Mouse (Mus musculus) CH12.LX (cell line): ENCODE measurements around the gene Ankrd11. TPM values are rescaled to one million over a fixed set of nuclear protein-coding genes. Genes with fewer than 3 reads are reported as not detected.

Experiments used
- DNase-seq: peaks from one replicate; pipeline ENCODE4 v3.0.0-alpha.2; 2013; ENCODE audit errors: extremely low read depth
- H3K27ac ChIP-seq: 2 replicates; pipeline ENCODE4 v1.5.1; 2012; ENCODE audit warnings: low read depth, mild to moderate bottlenecking, control low read depth, moderate library complexity; ENCODE audit not compliant: insufficient read depth
- H3K27me3 ChIP-seq: replicated peaks from 2 replicates; pipeline ENCODE3; 2012; ENCODE audit warnings: inconsistent platforms
- H3K36me3 ChIP-seq, 2 experiments: replicated peaks in 1 of 2; 2 replicates each; pipeline versions ENCODE3 to v1.6.1; 2012; ENCODE audit warnings: inconsistent platforms in 1 of 2, low read length in 1 of 2, mild to moderate bottlenecking in 1 of 2, mixed read lengths in 1 of 2, moderate library complexity in 1 of 2; ENCODE audit not compliant: control insufficient read depth in 1 of 2, insufficient read depth in 1 of 2
- H3K4me1 ChIP-seq, 2 experiments: 2 replicates each; pipeline ENCODE4 v1.6.1; 2012; ENCODE audit warnings: inconsistent platforms in 1 of 2, moderate library complexity in 1 of 2; ENCODE audit not compliant: insufficient read depth in 2 of 2, control insufficient read depth in 1 of 2
- H3K4me2 ChIP-seq: 2 replicates; pipeline ENCODE4 v1.6.1; 2012; ENCODE audit warnings: low read depth, mild to moderate bottlenecking, control low read depth; ENCODE audit not compliant: poor library complexity, insufficient read depth, severe bottlenecking
- H3K4me3 ChIP-seq, 3 experiments: fragments of 150-350 bp in 1 of 3; sonication (generic) in 1 of 3; replicated peaks in 1 of 3; 2 replicates each; pipeline versions ENCODE3 to v1.5.1; 2011 to 2012; ENCODE audit warnings: low read depth in 2 of 3, low read length in 2 of 3, mild to moderate bottlenecking in 2 of 3, moderate library complexity in 2 of 3, control low read depth in 1 of 3, improper control_type of control experiment in 1 of 3, inconsistent platforms in 1 of 3, mixed read lengths in 1 of 3; ENCODE audit not compliant: poor library complexity in 1 of 3
- H3K79me2 ChIP-seq: replicated peaks from 2 replicates; pipeline ENCODE4 v1.6.1; 2012; ENCODE audit warnings: mild to moderate bottlenecking, moderate library complexity; ENCODE audit not compliant: control insufficient read depth, poor library complexity, insufficient read depth, severe bottlenecking; ENCODE audit errors: extremely low read depth
- H3K9ac ChIP-seq: 2 replicates; pipeline ENCODE4 v1.6.1; 2012; ENCODE audit warnings: low read depth, mild to moderate bottlenecking, control low read depth, moderate library complexity; ENCODE audit not compliant: insufficient read depth
- H3K9me3 ChIP-seq: replicated peaks from 2 replicates; pipeline ENCODE3; 2012; ENCODE audit warnings: low read length, inconsistent platforms, mixed read lengths
- CHD1 ChIP-seq: IDR thresholded peaks from 2 replicates; pipeline ENCODE4 v1.6.1; 2012; ENCODE audit warnings: low read depth, low read length, improper control_type of control experiment, inconsistent platforms
- CHD2 ChIP-seq: IDR thresholded peaks from 2 replicates; pipeline ENCODE4 v1.6.1; 2011; ENCODE audit warnings: low read length, improper control_type of control experiment
- E2F4 ChIP-seq: IDR thresholded peaks from 2 replicates; pipeline ENCODE4 v1.6.1; 2011; ENCODE audit warnings: low read depth, low read length, improper control_type of control experiment; ENCODE audit not compliant: insufficient replicate concordance
- ELF1 ChIP-seq: IDR thresholded peaks from 2 replicates; pipeline ENCODE4 v1.6.1; 2014; ENCODE audit warnings: low read depth, mild to moderate bottlenecking, inconsistent platforms, low read length, improper control_type of control experiment
- EP300 ChIP-seq: IDR thresholded peaks from 2 replicates; pipeline ENCODE4 v1.6.1; 2011; ENCODE audit warnings: low read length, improper control_type of control experiment
- ETS1 ChIP-seq: conservative IDR thresholded peaks from 2 replicates; pipeline ENCODE4 v1.6.1; 2012; ENCODE audit warnings: low read depth, mild to moderate bottlenecking, inconsistent platforms, low read length, improper control_type of control experiment, moderate library complexity
- GABPA ChIP-seq: IDR thresholded peaks from 2 replicates; pipeline ENCODE4 v1.6.1; 2012; ENCODE audit warnings: low read depth, low read length, improper control_type of control experiment, inconsistent platforms; ENCODE audit not compliant: insufficient replicate concordance
- IRF4 ChIP-seq: IDR thresholded peaks from 2 replicates; pipeline ENCODE4 v1.6.1; 2014; ENCODE audit warnings: low read depth, mild to moderate bottlenecking, inconsistent platforms, low read length, improper control_type of control experiment
- JUN ChIP-seq: IDR thresholded peaks from 2 replicates; pipeline ENCODE4 v1.6.1; 2011; ENCODE audit warnings: low read depth, mild to moderate bottlenecking, low read length, improper control_type of control experiment, moderate library complexity; ENCODE audit not compliant: insufficient read depth
- MAX ChIP-seq: IDR thresholded peaks from 2 replicates; pipeline ENCODE4 v1.6.1; 2011; ENCODE audit warnings: low read length, improper control_type of control experiment
- MAZ ChIP-seq: IDR thresholded peaks from 2 replicates; pipeline ENCODE4 v1.6.1; 2012; ENCODE audit warnings: low read depth, mild to moderate bottlenecking, inconsistent platforms, low read length, improper control_type of control experiment, moderate library complexity
- MXI1 ChIP-seq: IDR thresholded peaks from 2 replicates; pipeline ENCODE4 v1.6.1; 2011; ENCODE audit warnings: mild to moderate bottlenecking, low read depth, low read length, improper control_type of control experiment
- MYC ChIP-seq: IDR thresholded peaks from 2 replicates; pipeline ENCODE4 v1.6.1; 2011; ENCODE audit warnings: low read depth, mild to moderate bottlenecking, improper control_type of control experiment, low read length
- NELFE ChIP-seq: IDR thresholded peaks from 2 replicates; pipeline ENCODE4 v1.6.1; 2011; ENCODE audit warnings: low read depth, low read length, improper control_type of control experiment
- PAX5 ChIP-seq: IDR thresholded peaks from 2 replicates; pipeline ENCODE4 v1.6.1; 2012; ENCODE audit warnings: low read length, inconsistent platforms, mixed read lengths
- POLR2A ChIP-seq: IDR thresholded peaks from 2 replicates; pipeline ENCODE4 v1.6.1; 2011; ENCODE audit warnings: low read depth, mild to moderate bottlenecking, improper control_type of control experiment, low read length
- RAD21 ChIP-seq: IDR thresholded peaks from 2 replicates; pipeline ENCODE4 v1.6.1; 2011; ENCODE audit warnings: low read depth, mild to moderate bottlenecking, low read length, improper control_type of control experiment, moderate library complexity
- RCOR1 ChIP-seq: conservative IDR thresholded peaks from 2 replicates; pipeline ENCODE4 v1.6.1; 2012; ENCODE audit warnings: low read depth, mild to moderate bottlenecking, inconsistent platforms, low read length, improper control_type of control experiment
- SIN3A ChIP-seq: IDR thresholded peaks from 2 replicates; pipeline ENCODE4 v1.6.1; 2012; ENCODE audit warnings: low read length, improper control_type of control experiment, inconsistent platforms
- SMC3 ChIP-seq: IDR thresholded peaks from 2 replicates; pipeline ENCODE4 v1.6.1; 2011; ENCODE audit warnings: low read depth, low read length, improper control_type of control experiment
- UBTF ChIP-seq: IDR thresholded peaks from 2 replicates; pipeline ENCODE4 v1.6.1; 2012; ENCODE audit warnings: low read depth, mild to moderate bottlenecking, inconsistent platforms, low read length, improper control_type of control experiment, moderate library complexity
- USF1 ChIP-seq: IDR thresholded peaks from 2 replicates; pipeline ENCODE4 v1.6.1; 2014; ENCODE audit warnings: low read depth, mild to moderate bottlenecking, inconsistent platforms, low read length, improper control_type of control experiment
- ZNF384 ChIP-seq: IDR thresholded peaks from 2 replicates; pipeline ENCODE4 v1.6.1; 2012; ENCODE audit warnings: low read depth, low read length, improper control_type of control experiment, inconsistent platforms
- dilution Hi-C: fragments of 300-500 bp; cut with MboI; formaldehyde crosslinking; loops from 2 replicates; pipeline ENCODE4 v1.14.3; 2020; ENCODE audit warnings: low sequenced_read_pairs; ENCODE audit not compliant: extremely low pct_unique_long_range_greater_than_20kb, extremely low pct_ligation_motif_present
- in situ Hi-C: fragments of 300-500 bp; cut with MboI; formaldehyde crosslinking; loops from 3 replicates; pipeline ENCODE4 v1.14.3; 2019; ENCODE audit warnings: low sequenced_read_pairs, low pct_ligation_motif_present, low pct_unique_long_range_greater_than_20kb, mixed read lengths
- polyA plus RNA-seq: library from polyadenylated mRNA; unstranded; fragments of >175 nt; gene quantifications from 2 replicates; pipeline ENCODE4 v1.2.1, GENCODE M21; 2012; ENCODE audit warnings: low read depth; ENCODE audit not compliant: insufficient read length
- total RNA-seq, 2 experiments: library from RNA; depleted of rRNA; stranded (reverse); fragments of 300-350 nt in 1 of 2; fragments of >200 nt in 1 of 2; gene quantifications; 2 replicates each; pipeline ENCODE4 v1.2.3; 2012 to 2014

Ankrd11 gene
- total and polyA plus RNA-seq, 3 experiments = 37.4 to 74.9 (median 60.7) TPM

- peaks cover 9 to 55% of the 10 kb centered on the region in 2 experiments for H3K4me1 ChIP-seq
- peaks cover 4 to 27% of the 10 kb centered on the region in 2 experiments for H3K36me3 ChIP-seq
- peak overlapping the region; percentile 59 to 99 (median 95) for H3K4me3 ChIP-seq
- peak overlapping the region; percentile 33; the same call in 1 of the 2 replicates for H3K27ac ChIP-seq
- 0 out of 2 replicates have a peak, but pooled peaks have one; percentile 10 for TF ChIP-seq SIN3A
- no peak for TF ChIP-seq NELFE
- peak overlapping the region; percentile 63 for H3K4me2 ChIP-seq
- dilution Hi-C loops = no loop called here
- in situ Hi-C loops = no loop called here
- H3K9ac ChIP-seq = peak overlapping the region; percentile 99
- peaks cover 82% of the 10 kb centered on the region for H3K79me2 ChIP-seq
- no peak for DNase-seq
- no peaks in the 10 kb centered on the region for H3K27me3 ChIP-seq
- no peaks in the 10 kb centered on the region for H3K9me3 ChIP-seq
These were observed 1.9 kb downstream of the Ankrd11 start for GRCm38 (mm10) chr8:123040110-123040650.

GRCm38 (mm10) chr8:123039376-123040109 is 2.5 kb downstream of the Ankrd11 start:
- Histone ChIP-seq H3K36me3 (peaks cover under 1 to 24% of the 10 kb centered on the region in 2 experiments), H3K9me3 (no peaks in the 10 kb centered on the region), H3K27me3 (no peaks in the 10 kb centered on the region), H3K4me1 (peaks cover 10 to 60% of the 10 kb centered on the region in 2 experiments), H3K4me2 (peak overlapping the region; percentile 63), H3K9ac (peak overlapping the region; percentile 99; the same call in 1 of the 2 replicates), H3K4me3 (peak overlapping the region; percentile 59 to 99 (median 95)), H3K27ac (no peak overlapping the region), H3K79me2 (peaks cover 89% of the 10 kb centered on the region)
- in situ Hi-C loops = no loop called here
- dilution Hi-C loops = no loop called here
- no peak for TF ChIP-seq IRF4
- no peak for TF ChIP-seq EP300
- no peak for TF ChIP-seq JUN
- no peak for TF ChIP-seq CHD2
- no peak for TF ChIP-seq USF1
- TF ChIP-seq ELF1 = no peak
- TF ChIP-seq UBTF = no peak
- TF ChIP-seq GABPA = no peak
- no peak for DNase-seq

- Histone ChIP-seq H3K4me3 (no peak overlapping the region), H3K9ac (no peak overlapping the region), H3K79me2 (peaks cover 92% of the 10 kb centered on the region), H3K27me3 (no peaks in the 10 kb centered on the region), H3K9me3 (no peaks in the 10 kb centered on the region), H3K4me2 (no peak overlapping the region), H3K36me3 (peaks cover 0 to 20% of the 10 kb centered on the region in 2 experiments), H3K4me1 (peaks cover 12 to 63% of the 10 kb centered on the region in 2 experiments), H3K27ac (no peak overlapping the region)
- TF ChIP-seq NELFE (no peak), MAX (no peak), SMC3 (no peak), MAZ (no peak), E2F4 (no peak), ETS1 (no peak), PAX5 (no peak), RAD21 (no peak), ZNF384 (no peak), GABPA (no peak), MXI1 (no peak), EP300 (no peak), POLR2A (no peak), SIN3A (no peak), CHD1 (no peak), IRF4 (no peak), MYC (no peak), RCOR1 (no peak)
- dilution Hi-C loops = no loop called here
- in situ Hi-C loops = no loop called here
- DNase-seq = no peak
These were observed 3.7 kb downstream of the Ankrd11 start for GRCm38 (mm10) chr8:123038351-123038750.
